Mouse (Mus musculus) heart, postnatal 0 days (tissue): Measurements from ENCODE around the gene Hs3st5. TPM values are rescaled to one million over a fixed set of nuclear protein-coding genes. Genes with fewer than 3 reads are reported as not detected.

Experiments used
- ATAC-seq: fragments of 200-750 bp; cut with Nextera tagmentation; 2 replicates; pipeline ENCODE4 v1.8.0; 2017; ENCODE audit warnings: low read depth, moderate number of reproducible peaks, moderate library complexity; ENCODE audit not compliant: insufficient read depth
- DNase-seq: peaks from one replicate; pipeline ENCODE4 v3.0.0-alpha.2; 2016; ENCODE audit warnings: low spot score
- H3K27ac ChIP-seq: fragments of 300-500 bp; sonication (generic); 2 replicates; pipeline ENCODE4 v1.5.1; 2014; ENCODE audit warnings: low read depth, mild to moderate bottlenecking
- H3K27me3 ChIP-seq: fragments of 300-500 bp; sonication (generic); 2 replicates; pipeline ENCODE4 v1.6.1; 2014; ENCODE audit warnings: low read length, mixed read lengths; ENCODE audit not compliant: control insufficient read depth, insufficient read depth
- H3K36me3 ChIP-seq: fragments of 300-500 bp; sonication (generic); replicated peaks from 2 replicates; pipeline ENCODE4 v1.6.1; 2014; ENCODE audit warnings: low read length, mixed read lengths; ENCODE audit not compliant: control insufficient read depth, insufficient read depth
- H3K4me1 ChIP-seq: fragments of 300-500 bp; sonication (generic); 2 replicates; pipeline ENCODE4 v1.6.1; 2014; ENCODE audit warnings: antibody characterized with exemption; ENCODE audit not compliant: control insufficient read depth, insufficient read depth
- H3K4me2 ChIP-seq: fragments of 300-500 bp; sonication (generic); 2 replicates; pipeline ENCODE4 v1.6.1; 2014; ENCODE audit warnings: low read depth, mild to moderate bottlenecking, low read length, moderate library complexity
- H3K4me3 ChIP-seq: fragments of 300-500 bp; sonication (generic); 2 replicates; pipeline ENCODE4 v1.5.1; 2014; ENCODE audit warnings: low read depth, low read length
- H3K9ac ChIP-seq: fragments of 300-500 bp; sonication (generic); replicated peaks from 2 replicates; pipeline ENCODE4 v1.6.1; 2014; ENCODE audit warnings: low read depth, low read length, mixed read lengths
- H3K9me3 ChIP-seq: fragments of 300-500 bp; sonication (generic); replicated peaks from 2 replicates; pipeline ENCODE4 v1.6.1; 2016; ENCODE audit warnings: low read length; ENCODE audit not compliant: control insufficient read depth
- CTCF ChIP-seq: IDR thresholded peaks from 2 replicates; pipeline ENCODE4 v1.5.1; 2016; ENCODE audit warnings: antibody characterized with exemption, control low read depth, low read depth
- EP300 ChIP-seq: IDR thresholded peaks from 2 replicates; pipeline ENCODE4 v1.6.1; 2016; ENCODE audit warnings: antibody characterized with exemption, low read depth
- WGBS: fragments of 180-500 bp; shearing (Covaris S2); extraction: QIAGEN DNeasy Blood & Tissue Kit; methylation state at CpG from one replicate; pipeline ENCODE4 v1.1.7; 2014; 5-methylcytosine and 5-hydroxymethylcytosine counted together
- polyA plus RNA-seq: library from polyadenylated mRNA; unstranded; fragments of >200 nt; fragmentation: Nextera tagmentation; extraction: Ambion mirVana; gene quantifications from 2 replicates; pipeline ENCODE4 v1.2.1, GENCODE M21; 2015
- total RNA-seq: library from RNA; depleted of rRNA; stranded (reverse); fragments of >200 nt; gene quantifications from 2 replicates; pipeline ENCODE4 v1.2.3, GENCODE M21; 2014; ENCODE audit warnings: low replicate concordance

The Hs3st5 gene
- total and polyA plus RNA-seq, 2 experiments from 2014 or later, result 0.29 TPM; not detected in 1

DNA sequence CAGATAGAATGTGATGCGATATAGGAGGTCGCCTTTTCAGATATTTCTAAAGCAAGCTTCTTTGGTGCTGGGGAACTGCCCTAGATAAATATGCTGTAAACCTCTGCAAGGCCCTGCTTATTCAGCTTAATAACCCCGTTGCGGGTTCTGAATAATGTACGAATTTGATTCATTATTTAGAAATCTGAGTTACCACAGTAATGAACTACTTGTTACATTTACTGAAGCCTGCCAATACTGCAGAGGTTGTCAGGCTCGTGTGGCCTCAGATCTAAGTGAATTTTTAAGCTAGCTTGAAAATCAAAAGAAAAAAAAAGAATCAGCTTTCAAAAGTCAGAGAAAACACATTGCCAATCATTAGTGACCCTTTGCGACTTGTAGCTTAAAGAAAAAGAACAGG, 280.4 kb downstream of the Hs3st5 start:
- no peaks in the 10 kb centered on the region for H3K4me1 ChIP-seq

DNA sequence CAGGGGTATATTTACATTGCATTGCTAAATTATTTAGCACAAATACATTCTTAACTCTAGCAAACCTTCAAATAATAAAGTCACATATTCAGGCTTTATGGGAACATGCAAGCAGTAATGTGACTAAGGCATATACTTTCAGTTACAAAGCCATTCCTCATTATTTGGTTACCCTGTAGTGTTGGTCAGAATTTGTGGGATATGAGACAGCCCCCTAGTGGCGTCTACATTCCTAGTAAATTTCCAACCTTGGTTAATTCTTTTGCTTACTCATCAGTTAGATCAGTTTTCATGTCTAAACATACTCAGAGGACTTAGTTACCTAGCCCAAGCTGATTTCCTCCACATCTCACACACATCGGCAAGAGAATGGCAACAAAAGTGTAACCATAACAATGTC, 285.2 kb downstream of the Hs3st5 start:
- Histone ChIP-seq H3K27ac (no peak overlapping the region), H3K27me3 (no peaks in the 10 kb centered on the region), H3K4me3 (no peak overlapping the region), H3K9me3 (no peaks in the 10 kb centered on the region), H3K4me2 (no peak overlapping the region), H3K4me1 (no peaks in the 10 kb centered on the region), H3K9ac (no peak overlapping the region), H3K36me3 (no peaks in the 10 kb centered on the region)
- ATAC-seq (no peak), DNase-seq (peak; percentile 17)
- TF ChIP-seq CTCF, result peak; percentile 56
- no peak for TF ChIP-seq EP300
- 38% methylated on average over 2 of the region's 2 CpGs for WGBS

More for the DNA sequence above, 280.4 kb downstream of the Hs3st5 start:
- no peak overlapping the region for H3K4me3 ChIP-seq
- no peaks in the 10 kb centered on the region for H3K27me3 ChIP-seq
- H3K4me2 ChIP-seq, result no peak overlapping the region
- no peak overlapping the region for H3K9ac ChIP-seq
- no peaks in the 10 kb centered on the region for H3K36me3 ChIP-seq
- 78% methylated on average over 7 of the region's 7 CpGs for WGBS
- H3K9me3 ChIP-seq, result no peaks in the 10 kb centered on the region
- TF ChIP-seq CTCF (no peak), EP300 (no peak)
- no peak overlapping the region for H3K27ac ChIP-seq
- no peak for ATAC-seq
- DNase-seq, result no peak

DNA sequence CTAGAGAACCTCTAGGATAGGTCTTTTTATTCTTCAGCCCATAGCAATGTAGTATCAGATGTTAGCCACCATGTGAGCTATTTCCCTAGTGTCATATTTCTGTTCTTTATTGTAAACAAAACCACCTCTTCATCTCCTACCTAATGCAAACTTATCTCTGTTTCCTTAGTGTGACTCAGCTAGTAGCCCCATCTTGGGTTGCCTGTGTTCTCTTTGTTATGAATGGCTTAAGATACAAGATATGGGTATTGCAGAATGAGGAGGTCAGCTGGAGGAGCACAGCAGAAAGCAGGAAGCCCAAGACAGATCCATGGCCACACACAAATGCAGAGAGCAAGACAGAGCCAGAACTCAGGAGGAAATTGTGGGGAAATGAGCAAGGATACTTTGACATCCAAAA, 288.7 kb downstream of the Hs3st5 start:
- H3K9ac ChIP-seq, result no peak overlapping the region
- DNase-seq, result no peak
- H3K27ac ChIP-seq, result no peak overlapping the region
- H3K4me2 ChIP-seq, result no peak overlapping the region
- no peak for ATAC-seq
- no peak for TF ChIP-seq CTCF
- no peak for TF ChIP-seq EP300
- no peaks in the 10 kb centered on the region for H3K9me3 ChIP-seq
- no peak overlapping the region for H3K4me3 ChIP-seq
- H3K4me1 ChIP-seq, result no peaks in the 10 kb centered on the region
- no peaks in the 10 kb centered on the region for H3K36me3 ChIP-seq
- no peaks in the 10 kb centered on the region for H3K27me3 ChIP-seq

- Histone ChIP-seq H3K4me2 (no peak overlapping the region), H3K27ac (no peak overlapping the region), H3K9ac (no peak overlapping the region), H3K9me3 (no peaks in the 10 kb centered on the region), H3K27me3 (no peaks in the 10 kb centered on the region), H3K36me3 (no peaks in the 10 kb centered on the region), H3K4me1 (no peaks in the 10 kb centered on the region), H3K4me3 (no peak overlapping the region)
- TF ChIP-seq EP300 (no peak), CTCF (no peak)
- no peak for DNase-seq
- ATAC-seq, result no peak
- WGBS, result 27% methylated on average over 2 of the region's 2 CpGs
These were observed 294.4 kb downstream of the Hs3st5 start for GRCm38 (mm10) chr10:36800925-36801482.

DNA sequence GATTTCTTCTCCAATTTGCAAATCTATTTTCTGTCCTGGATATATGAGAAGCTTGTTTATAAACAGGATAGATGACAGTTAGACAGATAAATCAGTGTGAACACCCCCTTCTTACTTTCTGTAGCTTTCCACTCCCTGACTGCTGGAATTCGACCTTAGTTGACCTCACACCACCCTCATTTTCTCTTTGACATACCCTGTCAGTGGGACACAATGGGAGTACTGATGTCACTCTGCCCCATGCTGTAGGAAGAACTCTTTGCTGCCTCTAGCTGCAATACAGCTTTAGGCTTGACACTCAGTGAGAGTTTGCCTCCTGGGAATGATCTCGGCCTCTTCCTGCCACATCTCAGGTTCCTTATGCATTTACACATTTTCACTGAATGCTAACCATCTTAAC, 297.1 kb downstream of the Hs3st5 start:
- TF ChIP-seq CTCF (peak; percentile 18; the same call in 1 of the 2 replicates), EP300 (no peak)
- no peak overlapping the region for H3K4me3 ChIP-seq
- no peak overlapping the region for H3K4me2 ChIP-seq
- DNase-seq (peak; percentile 12), ATAC-seq (peak; percentile 41; the same call in 1 of the 2 replicates)
- H3K36me3 ChIP-seq, result no peaks in the 10 kb centered on the region
- no peaks in the 10 kb centered on the region for H3K27me3 ChIP-seq
- WGBS, result 25% methylated on average over 2 of the region's 2 CpGs
- H3K9ac ChIP-seq, result no peak overlapping the region
- H3K9me3 ChIP-seq, result no peaks in the 10 kb centered on the region
- no peak overlapping the region for H3K27ac ChIP-seq
- H3K4me1 ChIP-seq, result no peaks in the 10 kb centered on the region

- ATAC-seq (no peak), DNase-seq (no peak)
- H3K4me1 ChIP-seq, result no peaks in the 10 kb centered on the region
- no peaks in the 10 kb centered on the region for H3K27me3 ChIP-seq
- 72% methylated on average over 4 of the region's 4 CpGs for WGBS
- no peak overlapping the region for H3K4me2 ChIP-seq
- no peak overlapping the region for H3K9ac ChIP-seq
- no peaks in the 10 kb centered on the region for H3K9me3 ChIP-seq
- H3K27ac ChIP-seq, result no peak overlapping the region
- H3K4me3 ChIP-seq, result no peak overlapping the region
- no peak for TF ChIP-seq CTCF
- TF ChIP-seq EP300, result no peak
- H3K36me3 ChIP-seq, result no peaks in the 10 kb centered on the region
These were observed 298.7 kb downstream of the Hs3st5 start for GRCm38 (mm10) chr10:36805265-36805664.
